Mouse (Mus musculus): Measurements from ENCODE around the gene Morc1. TPM values are rescaled to one million over a fixed set of nuclear protein-coding genes. Genes with fewer than 3 reads are reported as not detected.

Gene Morc1
- polyA plus RNA-seq, 1 experiment from 2014 or later: not detected

- Histone ChIP-seq H3K27me3 (ENCODE audit: control insufficient read depth, insufficient read depth, low read length) (no peaks in the 10 kb centered on the region), H3K9me3 (ENCODE audit: control insufficient read depth, low read length) (no peaks in the 10 kb centered on the region), H3K4me3 (ENCODE audit: low read depth, low read length) (no peak overlapping the region), H3K4me2 (ENCODE audit: low read depth, severe bottlenecking) (no peak overlapping the region), H3K36me3 (ENCODE audit: control insufficient read depth, insufficient read depth, low read length) (no peaks in the 10 kb centered on the region), H3K9ac (ENCODE audit: low read length) (no peak overlapping the region), H3K4me1 (ENCODE audit: control insufficient read depth, insufficient read depth, low read length) (no peaks in the 10 kb centered on the region), H3K27ac (replicated peaks; ENCODE audit: low read depth, low read length) (no peak overlapping the region)
- 39% methylated on average over 7 of the region's 7 CpGs for WGBS
- ATAC-seq (ENCODE audit: insufficient number of reproducible peaks, low FRiP score, low TSS enrichment, low read depth) (no peak), DNase-seq (ENCODE audit: low spot score) (no peak)
These were observed 21.5 kb upstream of the Morc1 start for GRCm38 (mm10) chr16:48409580-48409979.

DNA sequence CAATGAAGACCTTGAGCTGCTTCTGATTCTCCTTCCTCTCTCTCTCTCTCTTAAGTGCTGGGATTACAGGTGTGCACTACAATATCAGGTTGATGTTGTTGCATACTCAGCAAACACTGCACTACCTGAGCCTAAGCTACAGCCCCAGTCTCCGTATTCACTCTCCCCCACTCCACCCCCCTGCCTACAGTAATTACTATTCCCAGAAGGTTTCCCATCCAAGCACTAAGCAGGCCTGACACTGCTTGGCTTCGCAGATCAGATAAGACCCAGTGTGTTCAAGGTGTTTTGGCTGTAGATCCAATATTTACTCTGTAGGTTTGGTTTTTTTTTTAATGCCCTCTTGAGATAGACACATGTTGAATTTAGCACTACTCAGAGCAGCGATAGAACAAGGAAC, 20.9 kb upstream of the Morc1 start:
- H3K27me3 ChIP-seq (ENCODE audit: control insufficient read depth, insufficient read depth, low read length): no peaks in the 10 kb centered on the region

GRCm38 (mm10) chr16:48412246-48412645, 18.8 kb upstream of the Morc1 start, which contains the start of gene Gm5485:
Gene Gm5485 (minus strand): TSS chr16:48412416.
- WGBS: 88% methylated on average over 1 of the region's 1 CpGs
- Histone ChIP-seq H3K27me3 (ENCODE audit: control insufficient read depth, insufficient read depth, low read length) (no peaks in the 10 kb centered on the region), H3K36me3 (ENCODE audit: control insufficient read depth, insufficient read depth, low read length) (no peaks in the 10 kb centered on the region), H3K4me1 (ENCODE audit: control insufficient read depth, insufficient read depth, low read length) (no peaks in the 10 kb centered on the region), H3K4me3 (ENCODE audit: low read depth, low read length) (no peak within 1 kb of the TSS), H3K4me2 (ENCODE audit: low read depth, severe bottlenecking) (no peak within 1 kb of the TSS), H3K27ac (replicated peaks; ENCODE audit: low read depth, low read length) (no peak within 1 kb of the TSS), H3K9me3 (ENCODE audit: control insufficient read depth, low read length) (no peaks in the 10 kb centered on the region), H3K9ac (ENCODE audit: low read length) (no peak within 1 kb of the TSS)
- DNase-seq (ENCODE audit: low spot score) (no peak), ATAC-seq (ENCODE audit: insufficient number of reproducible peaks, low FRiP score, low TSS enrichment, low read depth) (no peak)

More for the DNA sequence above, 20.9 kb upstream of the Morc1 start:
- WGBS: 80% methylated on average over 3 of the region's 3 CpGs
- H3K4me2 ChIP-seq (ENCODE audit: low read depth, severe bottlenecking): no peak overlapping the region
- H3K27ac ChIP-seq (replicated peaks; ENCODE audit: low read depth, low read length): no peak overlapping the region
- H3K9ac ChIP-seq (ENCODE audit: low read length): no peak overlapping the region
- ATAC-seq (ENCODE audit: insufficient number of reproducible peaks, low FRiP score, low TSS enrichment, low read depth) (no peak), DNase-seq (ENCODE audit: low spot score) (no peak)
- no peaks in the 10 kb centered on the region for H3K36me3 ChIP-seq (ENCODE audit: control insufficient read depth, insufficient read depth, low read length)
- H3K9me3 ChIP-seq (ENCODE audit: control insufficient read depth, low read length): no peaks in the 10 kb centered on the region
- no peaks in the 10 kb centered on the region for H3K4me1 ChIP-seq (ENCODE audit: control insufficient read depth, insufficient read depth, low read length)
- H3K4me3 ChIP-seq (ENCODE audit: low read depth, low read length): no peak overlapping the region

GRCm38 (mm10) chr16:48418557-48418956, 12.5 kb upstream of the Morc1 start:
- Histone ChIP-seq H3K27ac (replicated peaks; ENCODE audit: low read depth, low read length) (no peak overlapping the region), H3K4me2 (ENCODE audit: low read depth, severe bottlenecking) (no peak overlapping the region), H3K27me3 (ENCODE audit: control insufficient read depth, insufficient read depth, low read length) (no peaks in the 10 kb centered on the region), H3K9ac (ENCODE audit: low read length) (no peak overlapping the region), H3K36me3 (ENCODE audit: control insufficient read depth, insufficient read depth, low read length) (no peaks in the 10 kb centered on the region), H3K4me3 (ENCODE audit: low read depth, low read length) (no peak overlapping the region), H3K4me1 (ENCODE audit: control insufficient read depth, insufficient read depth, low read length) (no peaks in the 10 kb centered on the region), H3K9me3 (ENCODE audit: control insufficient read depth, low read length) (no peaks in the 10 kb centered on the region)
- ATAC-seq (ENCODE audit: insufficient number of reproducible peaks, low FRiP score, low TSS enrichment, low read depth) (no peak), DNase-seq (ENCODE audit: low spot score) (no peak)
- 49% methylated on average over 3 of the region's 3 CpGs for WGBS

GRCm38 (mm10) chr16:48419035-48419434, 12.0 kb upstream of the Morc1 start:
- Histone ChIP-seq H3K4me1 (ENCODE audit: control insufficient read depth, insufficient read depth, low read length) (no peaks in the 10 kb centered on the region), H3K4me2 (ENCODE audit: low read depth, severe bottlenecking) (no peak overlapping the region), H3K9me3 (ENCODE audit: control insufficient read depth, low read length) (no peaks in the 10 kb centered on the region), H3K9ac (ENCODE audit: low read length) (no peak overlapping the region), H3K4me3 (ENCODE audit: low read depth, low read length) (no peak overlapping the region), H3K27me3 (ENCODE audit: control insufficient read depth, insufficient read depth, low read length) (no peaks in the 10 kb centered on the region), H3K36me3 (ENCODE audit: control insufficient read depth, insufficient read depth, low read length) (no peaks in the 10 kb centered on the region), H3K27ac (replicated peaks; ENCODE audit: low read depth, low read length) (no peak overlapping the region)
- WGBS: 57% methylated on average over 2 of the region's 2 CpGs
- no peak for DNase-seq (ENCODE audit: low spot score)
- ATAC-seq (ENCODE audit: insufficient number of reproducible peaks, low FRiP score, low TSS enrichment, low read depth): no peak

- DNase-seq (ENCODE audit: low spot score) (no peak), ATAC-seq (ENCODE audit: insufficient number of reproducible peaks, low FRiP score, low TSS enrichment, low read depth) (no peak)
- no peak overlapping the region for H3K4me3 ChIP-seq (ENCODE audit: low read depth, low read length)
- H3K4me1 ChIP-seq (ENCODE audit: control insufficient read depth, insufficient read depth, low read length): no peaks in the 10 kb centered on the region
- no peaks in the 10 kb centered on the region for H3K9me3 ChIP-seq (ENCODE audit: control insufficient read depth, low read length)
- no peaks in the 10 kb centered on the region for H3K27me3 ChIP-seq (ENCODE audit: control insufficient read depth, insufficient read depth, low read length)
- no peak overlapping the region for H3K27ac ChIP-seq (replicated peaks; ENCODE audit: low read depth, low read length)
- H3K9ac ChIP-seq (ENCODE audit: low read length): no peak overlapping the region
- H3K4me2 ChIP-seq (ENCODE audit: low read depth, severe bottlenecking): no peak overlapping the region
- 28% methylated on average over 2 of the region's 2 CpGs for WGBS
- H3K36me3 ChIP-seq (ENCODE audit: control insufficient read depth, insufficient read depth, low read length): no peaks in the 10 kb centered on the region
These were observed 8.5 kb upstream of the Morc1 start for GRCm38 (mm10) chr16:48422501-48422900.

DNA sequence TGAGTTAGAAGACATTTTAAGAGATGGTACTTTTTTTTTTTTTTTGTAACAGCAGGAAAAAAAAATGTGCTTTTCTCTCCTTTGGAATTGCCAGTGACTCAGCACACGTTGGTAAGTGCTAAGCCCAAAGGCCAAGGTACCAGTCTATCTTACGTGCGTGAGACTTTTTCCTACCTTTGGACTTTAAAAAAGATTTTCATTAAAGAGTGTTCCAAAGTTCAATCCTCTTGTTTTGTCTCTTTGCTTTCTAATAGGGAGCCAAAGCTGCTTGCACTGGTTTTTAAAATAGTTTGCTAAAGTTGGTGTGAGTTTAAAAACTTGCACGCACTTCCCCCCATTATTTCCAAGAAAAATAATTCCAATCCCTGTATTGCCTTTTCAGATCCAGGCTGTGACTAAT, 7.0 kb upstream of the Morc1 start:
- no peak overlapping the region for H3K4me3 ChIP-seq (ENCODE audit: low read depth, low read length)
- ATAC-seq (ENCODE audit: insufficient number of reproducible peaks, low FRiP score, low TSS enrichment, low read depth) (no peak), DNase-seq (ENCODE audit: low spot score) (no peak)
- no peaks in the 10 kb centered on the region for H3K36me3 ChIP-seq (ENCODE audit: control insufficient read depth, insufficient read depth, low read length)
- no peaks in the 10 kb centered on the region for H3K27me3 ChIP-seq (ENCODE audit: control insufficient read depth, insufficient read depth, low read length)
- no peaks in the 10 kb centered on the region for H3K4me1 ChIP-seq (ENCODE audit: control insufficient read depth, insufficient read depth, low read length)
- H3K9me3 ChIP-seq (ENCODE audit: control insufficient read depth, low read length): no peaks in the 10 kb centered on the region
- no peak overlapping the region for H3K27ac ChIP-seq (replicated peaks; ENCODE audit: low read depth, low read length)
- 92% methylated on average over 4 of the region's 4 CpGs for WGBS
- no peak overlapping the region for H3K9ac ChIP-seq (ENCODE audit: low read length)
- H3K4me2 ChIP-seq (ENCODE audit: low read depth, severe bottlenecking): no peak overlapping the region

DNA sequence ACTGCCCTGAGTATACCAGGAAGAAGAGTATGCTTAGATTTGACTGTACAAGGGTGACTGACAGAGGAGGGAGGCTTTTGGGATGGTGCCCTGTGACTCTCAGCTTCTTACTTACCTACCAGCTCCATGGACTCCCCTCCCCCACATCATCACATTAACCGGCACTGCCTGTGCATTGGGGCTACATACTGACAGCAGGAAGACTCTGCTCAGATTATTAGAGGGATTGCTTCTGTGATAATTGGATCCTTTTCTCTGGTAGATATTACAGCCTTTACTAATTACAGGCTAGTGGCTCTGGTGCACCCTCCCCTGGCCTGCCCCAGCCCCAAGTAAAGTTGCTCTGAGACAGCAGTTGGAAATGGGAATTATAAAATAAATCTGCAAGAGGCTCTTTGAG, 1.6 kb upstream of the Morc1 start:
- ATAC-seq (ENCODE audit: insufficient number of reproducible peaks, low FRiP score, low TSS enrichment, low read depth) (no peak), DNase-seq (ENCODE audit: low spot score) (no peak)
- 55% methylated on average over 1 of the region's 1 CpGs for whole genome bisulfite sequencing
- no peaks in the 10 kb centered on the region for H3K36me3 ChIP-seq (ENCODE audit: control insufficient read depth, insufficient read depth, low read length)
- H3K27me3 ChIP-seq (ENCODE audit: control insufficient read depth, insufficient read depth, low read length): no peaks in the 10 kb centered on the region
- H3K9ac ChIP-seq (ENCODE audit: low read length): no peak overlapping the region
- H3K4me1 ChIP-seq (ENCODE audit: control insufficient read depth, insufficient read depth, low read length): no peaks in the 10 kb centered on the region
- H3K4me3 ChIP-seq (ENCODE audit: low read depth, low read length): no peak overlapping the region
- no peak overlapping the region for H3K27ac ChIP-seq (replicated peaks; ENCODE audit: low read depth, low read length)
- H3K9me3 ChIP-seq (ENCODE audit: control insufficient read depth, low read length): no peaks in the 10 kb centered on the region
- H3K4me2 ChIP-seq (ENCODE audit: low read depth, severe bottlenecking): no peak overlapping the region

GRCm38 (mm10) chr16:48435454-48435853, 4.4 kb downstream of the Morc1 start:
- no peaks in the 10 kb centered on the region for H3K9me3 ChIP-seq (ENCODE audit: control insufficient read depth, low read length)
- no peak for ATAC-seq (ENCODE audit: insufficient number of reproducible peaks, low FRiP score, low TSS enrichment, low read depth)
- no peaks in the 10 kb centered on the region for H3K36me3 ChIP-seq (ENCODE audit: control insufficient read depth, insufficient read depth, low read length)
- WGBS: 25% methylated on average over 1 of the region's 1 CpGs
- DNase-seq (ENCODE audit: low spot score): no peak
- no peak overlapping the region for H3K4me2 ChIP-seq (ENCODE audit: low read depth, severe bottlenecking)
- H3K9ac ChIP-seq (ENCODE audit: low read length): no peak overlapping the region
- no peak overlapping the region for H3K27ac ChIP-seq (replicated peaks; ENCODE audit: low read depth, low read length)
- no peak overlapping the region for H3K4me3 ChIP-seq (ENCODE audit: low read depth, low read length)
- no peaks in the 10 kb centered on the region for H3K4me1 ChIP-seq (ENCODE audit: control insufficient read depth, insufficient read depth, low read length)
- H3K27me3 ChIP-seq (ENCODE audit: control insufficient read depth, insufficient read depth, low read length): no peaks in the 10 kb centered on the region

Data from limb, embryonic 11.5 days (tissue).